Mouse (Mus musculus) intestine, embryonic 16.5 days (tissue): ENCODE measurements around the gene Sem1. TPM values are rescaled to one million over a fixed set of nuclear protein-coding genes. Genes with fewer than 3 reads are reported as not detected.

Experiments
- ATAC-seq: fragments of 200-750 bp; cut with Nextera tagmentation; 2 replicates; pipeline ENCODE4 v1.8.0; 2017; ENCODE audit warnings: moderate TSS enrichment, moderate library complexity
- H3K27ac ChIP-seq: fragments of 300-500 bp; sonication (generic); 2 replicates; pipeline ENCODE4 v1.5.1; 2014; ENCODE audit warnings: mild to moderate bottlenecking, low read length
- H3K27me3 ChIP-seq: fragments of 300-500 bp; sonication (generic); replicated peaks from 2 replicates; pipeline ENCODE4 v1.6.1; 2014; ENCODE audit warnings: low read length, control low read depth, mixed read lengths; ENCODE audit not compliant: control insufficient read depth, insufficient read depth
- H3K36me3 ChIP-seq: fragments of 300-500 bp; sonication (generic); 2 replicates; pipeline ENCODE4 v1.6.1; 2014; ENCODE audit warnings: low read length, control low read depth; ENCODE audit not compliant: control insufficient read depth, insufficient read depth
- H3K4me1 ChIP-seq: fragments of 300-500 bp; sonication (generic); 2 replicates; pipeline ENCODE4 v1.6.1; 2014; ENCODE audit warnings: low read length, control low read depth, mixed read lengths; ENCODE audit not compliant: control insufficient read depth, insufficient read depth
- H3K4me2 ChIP-seq: fragments of 300-500 bp; sonication (generic); 2 replicates; pipeline ENCODE4 v1.6.1; 2014; ENCODE audit warnings: low read depth, low read length, control low read depth
- H3K4me3 ChIP-seq: fragments of 300-500 bp; sonication (generic); 2 replicates; pipeline ENCODE4 v1.5.1; 2014; ENCODE audit warnings: mild to moderate bottlenecking, low read length
- H3K9ac ChIP-seq: fragments of 300-500 bp; sonication (generic); 2 replicates; pipeline ENCODE4 v1.6.1; 2014; ENCODE audit warnings: low read depth, low read length
- H3K9me3 ChIP-seq: fragments of 300-500 bp; sonication (generic); 2 replicates; pipeline ENCODE4 v1.6.1; 2016; ENCODE audit warnings: low read length, control low read depth; ENCODE audit not compliant: control insufficient read depth
- WGBS: fragments of 180-500 bp; shearing (Covaris S2); extraction: QIAGEN DNeasy Blood & Tissue Kit; methylation state at CpG from one replicate; pipeline ENCODE4 v1.1.7; 2014; 5-methylcytosine and 5-hydroxymethylcytosine counted together
- polyA plus RNA-seq: library from polyadenylated mRNA; unstranded; fragments of >200 nt; fragmentation: Nextera tagmentation; extraction: Ambion mirVana; gene quantifications from 2 replicates; pipeline ENCODE4 v1.2.1, GENCODE M21; 2015

The Sem1 gene
- polyA plus RNA-seq, result 196 and 206 TPM in 2 replicates

DNA sequence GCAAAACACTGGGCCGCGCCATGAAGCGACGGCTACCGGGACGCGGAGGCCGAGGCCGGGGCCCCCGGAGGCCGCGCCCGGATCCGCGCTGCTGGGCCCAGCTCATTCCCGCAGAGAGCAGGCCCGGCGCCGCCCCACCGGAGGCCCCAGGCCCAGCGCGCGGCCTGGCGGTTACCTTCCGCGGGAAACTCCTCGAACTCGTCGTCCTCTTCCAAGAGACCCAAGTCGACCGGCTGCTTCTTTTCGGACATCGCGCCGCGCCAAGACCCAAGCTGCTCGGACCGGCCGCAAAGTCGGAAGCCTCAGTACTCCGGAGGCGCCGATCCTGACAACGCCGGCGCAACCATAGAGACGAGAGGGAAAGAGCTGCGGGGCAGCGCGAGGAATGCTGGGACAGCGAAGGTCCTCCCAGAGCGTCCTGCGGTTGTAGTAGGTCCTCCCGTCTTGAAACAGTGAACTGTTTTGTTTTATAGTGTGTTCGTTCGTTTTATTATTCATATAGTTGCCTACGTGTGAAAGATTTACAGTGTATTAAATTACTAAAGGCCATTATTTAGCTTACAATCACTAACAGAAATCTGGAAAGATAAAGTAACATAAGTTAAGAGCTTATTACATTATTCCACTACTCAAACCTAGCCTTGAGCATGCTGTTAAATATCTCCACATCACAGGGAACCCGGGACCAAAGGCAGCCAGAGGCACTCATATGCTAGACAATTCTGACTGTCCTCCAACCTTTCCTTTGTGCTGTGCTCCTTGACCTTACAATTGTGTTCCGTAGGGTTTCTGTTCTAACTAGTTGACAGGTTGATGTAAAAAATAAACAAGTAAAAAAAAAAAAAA is at the start of gene Sem1:
TSS of gene Sem1 (minus strand) at position 360 of the 846 bp plus-strand sequence.
- peak within 1 kb of the TSS; percentile 94 for H3K4me3 ChIP-seq
- H3K27ac ChIP-seq, result peak within 1 kb of the TSS; percentile 92
- H3K9me3 ChIP-seq, result no peaks in the 10 kb centered on the region
- peak; percentile 99 for ATAC-seq
- WGBS, result 2% methylated on average over 46 of the region's 59 CpGs
- peak within 1 kb of the TSS; percentile 98 for H3K9ac ChIP-seq
- peaks cover 4% of the 10 kb centered on the region; the same call in 1 of the 2 replicates for H3K36me3 ChIP-seq
- no peaks in the 10 kb centered on the region for H3K27me3 ChIP-seq
- H3K4me2 ChIP-seq, result peak within 1 kb of the TSS; percentile 67
- peaks cover 4% of the 10 kb centered on the region; the same call in 1 of the 2 replicates for H3K4me1 ChIP-seq

- no peak overlapping the region for H3K4me2 ChIP-seq
Observed at GRCm38 (mm10) chr6:6622846-6623749, 44.6 kb upstream of the Sem1 start.

DNA sequence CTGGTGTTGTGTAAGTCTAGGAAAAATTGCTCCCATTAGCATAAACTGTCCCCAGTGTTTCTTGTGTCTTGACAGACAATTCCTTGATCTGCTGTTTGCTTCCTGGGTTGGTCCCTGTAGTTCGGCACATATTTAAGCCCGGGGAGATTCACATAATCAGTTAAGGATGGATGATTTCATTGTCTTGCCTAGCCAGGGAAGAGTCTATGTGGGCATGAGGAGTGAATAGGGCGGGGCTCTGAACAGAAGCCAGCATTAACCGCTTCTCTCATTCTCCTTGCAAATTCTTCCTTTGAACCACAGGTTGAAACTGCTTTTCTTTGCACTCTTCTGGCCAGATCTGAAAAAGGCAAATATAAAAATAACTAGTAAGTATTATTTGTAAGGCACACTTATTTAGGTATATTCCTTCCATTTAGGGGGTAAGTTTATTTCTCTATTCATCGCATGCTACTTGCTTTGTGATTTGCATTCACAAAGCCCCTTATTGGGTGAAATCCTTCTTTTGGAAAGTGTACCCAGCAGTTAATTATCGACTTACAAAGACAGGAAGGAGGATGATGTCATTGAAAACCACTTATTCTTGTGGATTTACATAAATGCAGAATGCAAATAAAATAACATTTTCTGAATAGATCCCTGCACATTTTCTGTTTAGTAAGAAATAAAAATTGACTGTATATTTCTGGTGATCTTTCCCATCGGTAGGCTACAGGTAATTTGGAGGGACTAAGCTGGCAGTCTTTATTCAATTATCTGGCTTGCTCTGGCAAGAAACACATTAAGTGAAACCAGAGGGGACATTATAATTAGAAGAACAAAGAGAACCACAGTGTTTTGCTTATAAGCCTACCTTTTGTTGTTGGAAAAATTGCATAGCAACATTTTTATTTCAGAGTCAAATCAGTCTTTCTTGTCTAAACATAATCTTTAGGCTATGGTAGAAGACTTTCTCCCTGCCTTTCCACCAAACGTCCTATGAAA is 25.4 kb upstream of the Sem1 start:
- Histone ChIP-seq H3K4me3 (no peak overlapping the region), H3K4me1 (no peaks in the 10 kb centered on the region), H3K27ac (no peak overlapping the region), H3K27me3 (no peaks in the 10 kb centered on the region), H3K9me3 (no peaks in the 10 kb centered on the region), H3K4me2 (no peak overlapping the region), H3K36me3 (no peaks in the 10 kb centered on the region), H3K9ac (no peak overlapping the region)
- ATAC-seq, result no peak
- WGBS, result 62% methylated on average over 8 of the region's 8 CpGs

More at GRCm38 (mm10) chr6:6622846-6623749, 44.6 kb upstream of the Sem1 start:
- Histone ChIP-seq H3K4me3 (no peak overlapping the region), H3K27ac (no peak overlapping the region), H3K4me1 (no peaks in the 10 kb centered on the region), H3K9ac (no peak overlapping the region), H3K9me3 (no peaks in the 10 kb centered on the region), H3K27me3 (no peaks in the 10 kb centered on the region), H3K36me3 (no peaks in the 10 kb centered on the region)
- ATAC-seq, result peak; percentile 33
- WGBS, result 49% methylated on average over 16 of the region's 16 CpGs

DNA sequence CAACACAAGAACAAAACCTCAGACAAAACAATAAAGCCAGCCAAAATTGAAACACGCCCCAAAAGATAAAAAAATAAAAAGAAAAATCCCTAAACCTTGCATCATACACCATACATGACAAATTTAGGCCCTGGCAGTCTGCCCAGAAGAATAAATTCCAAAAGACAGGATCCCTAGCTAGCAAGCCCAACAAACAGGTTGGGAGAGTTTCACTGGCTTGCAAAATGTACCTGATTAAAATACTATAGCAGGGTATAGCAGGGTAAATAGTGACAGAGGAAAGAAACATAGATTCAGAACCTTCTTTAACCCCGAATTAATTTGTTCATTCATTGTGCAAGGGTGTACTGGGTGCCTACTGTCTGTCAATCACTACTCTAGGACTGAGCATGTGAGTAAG is 7.8 kb upstream of the Sem1 start:
- H3K4me1 ChIP-seq, result no peaks in the 10 kb centered on the region
- no peak overlapping the region for H3K9ac ChIP-seq
- no peaks in the 10 kb centered on the region for H3K36me3 ChIP-seq
- 76% methylated on average over 2 of the region's 2 CpGs for WGBS
- H3K4me2 ChIP-seq, result no peak overlapping the region
- no peak overlapping the region for H3K27ac ChIP-seq
- no peaks in the 10 kb centered on the region for H3K27me3 ChIP-seq
- no peaks in the 10 kb centered on the region for H3K9me3 ChIP-seq
- ATAC-seq, result no peak
- H3K4me3 ChIP-seq, result no peak overlapping the region

- ATAC-seq, result no peak
- Histone ChIP-seq H3K4me3 (no peak overlapping the region), H3K27ac (no peak overlapping the region), H3K27me3 (no peaks in the 10 kb centered on the region), H3K9ac (no peak overlapping the region), H3K4me1 (peaks cover under 1% of the 10 kb centered on the region; the same call in 1 of the 2 replicates), H3K4me2 (no peak overlapping the region), H3K9me3 (no peaks in the 10 kb centered on the region), H3K36me3 (no peaks in the 10 kb centered on the region)
- 72% methylated on average over 2 of the region's 2 CpGs for WGBS
Observed at GRCm38 (mm10) chr6:6581849-6582248, 3.4 kb upstream of the Sem1 start.

GRCm38 (mm10) chr6:6577741-6578284 is 650 bp downstream of the Sem1 start:
- WGBS, result 2% methylated on average over 17 of the region's 17 CpGs
- no peaks in the 10 kb centered on the region for H3K9me3 ChIP-seq
- no peaks in the 10 kb centered on the region for H3K27me3 ChIP-seq

GRCm38 (mm10) chr6:6577291-6577690 is 1.2 kb downstream of the Sem1 start:
- Histone ChIP-seq H3K4me1 (peaks cover 6% of the 10 kb centered on the region), H3K4me3 (peak overlapping the region; percentile 94), H3K9ac (peak overlapping the region; percentile 98; the same call in 1 of the 2 replicates), H3K27ac (no peak overlapping the region), H3K4me2 (peak overlapping the region; percentile 56), H3K36me3 (peaks cover 4% of the 10 kb centered on the region; the same call in 1 of the 2 replicates), H3K9me3 (no peaks in the 10 kb centered on the region), H3K27me3 (no peaks in the 10 kb centered on the region)
- no peak for ATAC-seq
- WGBS, result 56% methylated on average over 3 of the region's 3 CpGs

More at GRCm38 (mm10) chr6:6577741-6578284, 650 bp downstream of the Sem1 start:
- H3K4me2 ChIP-seq, result peak overlapping the region; percentile 56
- H3K9ac ChIP-seq, result peak overlapping the region; percentile 98
- H3K36me3 ChIP-seq, result peaks cover 4% of the 10 kb centered on the region; the same call in 1 of the 2 replicates
- ATAC-seq, result peak; percentile 81
- H3K27ac ChIP-seq, result peak overlapping the region; percentile 92
- peak overlapping the region; percentile 94 for H3K4me3 ChIP-seq
- peaks cover 4% of the 10 kb centered on the region; the same call in 1 of the 2 replicates for H3K4me1 ChIP-seq

- no peak overlapping the region for H3K4me2 ChIP-seq
- no peak for ATAC-seq
- no peak overlapping the region for H3K9ac ChIP-seq
- H3K4me1 ChIP-seq, result peaks cover 7% of the 10 kb centered on the region
- H3K27me3 ChIP-seq, result no peaks in the 10 kb centered on the region
- H3K4me3 ChIP-seq, result no peak overlapping the region
- no peaks in the 10 kb centered on the region for H3K9me3 ChIP-seq
- 79% methylated on average over 4 of the region's 4 CpGs for WGBS
- H3K36me3 ChIP-seq, result peaks cover 4% of the 10 kb centered on the region; the same call in 1 of the 2 replicates
- no peak overlapping the region for H3K27ac ChIP-seq
Observed at GRCm38 (mm10) chr6:6575796-6576195, 2.7 kb downstream of the Sem1 start.
